Mouse (Mus musculus): ENCODE data around the gene Tef.

GRCm38 (mm10) chr15:81835007-81835880, 33.0 kb downstream of the Tef start:
- TF ChIP-seq CTCF (conservative IDR thresholded peaks at IDR 0.05; ENCODE audit: low read length): no peak
- TF ChIP-seq POU5F1 (IDR thresholded peaks at IDR 0.05; ENCODE audit: borderline replicate concordance, low read length): no peak
